Mouse (Mus musculus) adrenal gland, adult 10 weeks (tissue): Measurements from ENCODE around the gene Cenpq. TPM values are rescaled to one million over a fixed set of nuclear protein-coding genes. Genes with fewer than 3 reads are reported as not detected.

Experiments used
- polyA plus RNA-seq: library from polyadenylated mRNA; stranded (reverse); fragments of 350-450 nt; fragmentation: Illumina TruSeq; extraction: RNeasy Lipid Tissue Mini Kit (QIAGEN cat#74804); gene quantifications from one replicate; pipeline ENCODE4 v1.2.3, GENCODE M21; 2014; ENCODE audit warnings: low read depth, low replicate concordance

The Cenpq gene
- 46.9 TPM for polyA plus RNA-seq

DNA sequence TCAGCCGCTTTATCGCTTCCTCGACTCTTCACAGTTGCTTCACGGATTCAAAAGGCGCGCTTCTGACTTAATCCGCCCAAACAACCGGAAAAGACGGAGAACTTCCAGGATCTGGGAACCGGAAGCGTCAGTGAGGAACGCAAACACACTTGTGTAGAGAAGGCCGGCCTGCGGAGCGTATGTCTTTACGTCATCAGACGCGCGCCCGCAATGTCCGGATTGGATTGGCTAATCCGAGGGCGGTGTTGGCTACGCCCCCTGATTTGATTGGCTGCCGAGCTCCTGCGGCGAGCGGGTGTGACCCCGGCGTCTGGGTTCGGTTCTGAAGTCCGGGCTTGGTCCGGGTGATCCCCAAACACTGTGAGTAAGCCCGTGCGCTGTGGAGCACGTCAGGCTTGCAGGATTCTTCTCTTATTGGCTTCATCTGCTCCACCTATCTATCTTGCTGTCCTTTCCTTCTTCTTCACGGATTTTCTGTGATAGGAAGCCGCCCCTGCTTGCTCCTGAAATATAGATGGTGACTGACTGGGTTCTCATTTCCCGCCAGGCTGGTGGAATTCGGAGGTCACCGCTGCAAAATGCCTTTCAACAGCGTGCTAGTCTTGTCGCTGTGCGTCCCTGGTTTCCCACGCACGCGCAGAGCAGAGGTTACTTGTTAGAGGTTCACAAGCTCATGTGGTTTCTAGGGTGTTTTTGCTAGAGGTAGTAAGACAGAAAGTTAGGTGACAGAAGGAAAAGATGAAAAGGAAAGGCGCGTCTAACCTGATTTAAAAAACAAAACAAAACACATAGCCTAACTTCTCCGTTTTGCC is at the start of gene Cenpq, which contains the start of gene Mut:
Gene Cenpq (minus strand): TSS at position 628 of the 812 bp plus-strand sequence.
Gene Mut (plus strand): TSS at position 266 of the 812 bp plus-strand sequence.

GRCm38 (mm10) chr17:40914250-40914649 is 20.6 kb downstream of the Cenpq start, which contains the start of gene Glyatl3:
Glyatl3 (minus strand) TSS chr17:40914350.

GRCm38 (mm10) chr17:40879924-40880691 is 54.7 kb downstream of the Cenpq start, which contains the start of gene 9130008F23Rik:
9130008F23Rik (minus strand) TSS chr17:40880559.

Other genes with a start within 250 kb of the Cenpq start
- not detected for gene Esp1, start 207.9 kb downstream of the Cenpq start, polyA plus RNA-seq
- gene Crisp2, start 128.0 kb downstream of the Cenpq start, polyA plus RNA-seq: 0.58 TPM
- gene Rhag, start 123.9 kb downstream of the Cenpq start, polyA plus RNA-seq: not detected
- 1.7 TPM for gene 9130008F23Rik, start 54.5 kb downstream of the Cenpq start, polyA plus RNA-seq
- gene Glyatl3, start 20.7 kb downstream of the Cenpq start, polyA plus RNA-seq: not detected
- 283 TPM for gene Mut, start 362 bp downstream of the Cenpq start, polyA plus RNA-seq